Mouse (Mus musculus) intestine, embryonic 16.5 days (tissue): ENCODE data around the gene Satb2. TPM values are rescaled to one million over a fixed set of nuclear protein-coding genes. Genes with fewer than 3 reads are reported as not detected.

ENCODE experiments used
- ATAC-seq: fragments of 200-750 bp; cut with Nextera tagmentation; 2 replicates; pipeline ENCODE4 v1.8.0; 2017; ENCODE audit warnings: moderate TSS enrichment, moderate library complexity
- H3K27ac ChIP-seq: fragments of 300-500 bp; sonication (generic); 2 replicates; pipeline ENCODE4 v1.5.1; 2014; ENCODE audit warnings: mild to moderate bottlenecking, low read length
- H3K27me3 ChIP-seq: fragments of 300-500 bp; sonication (generic); replicated peaks from 2 replicates; pipeline ENCODE4 v1.6.1; 2014; ENCODE audit warnings: low read length, control low read depth, mixed read lengths; ENCODE audit not compliant: control insufficient read depth, insufficient read depth
- H3K36me3 ChIP-seq: fragments of 300-500 bp; sonication (generic); 2 replicates; pipeline ENCODE4 v1.6.1; 2014; ENCODE audit warnings: low read length, control low read depth; ENCODE audit not compliant: control insufficient read depth, insufficient read depth
- H3K4me1 ChIP-seq: fragments of 300-500 bp; sonication (generic); 2 replicates; pipeline ENCODE4 v1.6.1; 2014; ENCODE audit warnings: low read length, control low read depth, mixed read lengths; ENCODE audit not compliant: control insufficient read depth, insufficient read depth
- H3K4me2 ChIP-seq: fragments of 300-500 bp; sonication (generic); 2 replicates; pipeline ENCODE4 v1.6.1; 2014; ENCODE audit warnings: low read depth, low read length, control low read depth
- H3K4me3 ChIP-seq: fragments of 300-500 bp; sonication (generic); 2 replicates; pipeline ENCODE4 v1.5.1; 2014; ENCODE audit warnings: mild to moderate bottlenecking, low read length
- H3K9ac ChIP-seq: fragments of 300-500 bp; sonication (generic); 2 replicates; pipeline ENCODE4 v1.6.1; 2014; ENCODE audit warnings: low read depth, low read length
- H3K9me3 ChIP-seq: fragments of 300-500 bp; sonication (generic); 2 replicates; pipeline ENCODE4 v1.6.1; 2016; ENCODE audit warnings: low read length, control low read depth; ENCODE audit not compliant: control insufficient read depth
- WGBS: fragments of 180-500 bp; shearing (Covaris S2); extraction: QIAGEN DNeasy Blood & Tissue Kit; methylation state at CpG from one replicate; pipeline ENCODE4 v1.1.7; 2014; 5-methylcytosine and 5-hydroxymethylcytosine counted together
- polyA plus RNA-seq: library from polyadenylated mRNA; unstranded; fragments of >200 nt; fragmentation: Nextera tagmentation; extraction: Ambion mirVana; gene quantifications from 2 replicates; pipeline ENCODE4 v1.2.1, GENCODE M21; 2015

Gene Satb2
- polyA plus RNA-seq, 1 experiment from 2014 or later = 2.1 TPM

DNA sequence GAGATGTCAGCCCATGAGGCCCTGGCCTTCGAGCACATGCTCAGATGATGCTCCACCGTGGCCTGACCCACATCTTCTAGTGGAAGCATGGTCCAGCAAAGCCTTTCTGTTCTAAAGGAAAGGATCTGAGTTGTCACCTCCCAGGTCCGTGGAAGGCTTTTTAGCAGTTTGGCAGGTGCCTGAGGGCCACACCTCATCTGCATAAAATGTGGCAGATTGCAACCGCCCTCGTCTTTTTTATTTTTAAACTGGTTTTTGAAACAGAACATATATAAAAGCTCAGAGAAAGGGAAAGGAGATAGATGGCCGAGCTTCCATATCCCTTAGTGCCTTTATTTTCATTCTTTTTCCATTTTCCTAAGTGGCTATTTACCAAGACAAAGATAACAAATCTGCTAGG lies 64.2 kb downstream of the Satb2 start:
- no peak overlapping the region for H3K9ac ChIP-seq
- no peaks in the 10 kb centered on the region for H3K36me3 ChIP-seq
- no peak overlapping the region for H3K4me2 ChIP-seq
- no peak overlapping the region for H3K27ac ChIP-seq
- WGBS = 86% methylated on average over 6 of the region's 6 CpGs
- no peak overlapping the region for H3K4me3 ChIP-seq
- no peak for ATAC-seq
- no peaks in the 10 kb centered on the region for H3K4me1 ChIP-seq
- no peaks in the 10 kb centered on the region for H3K27me3 ChIP-seq
- no peaks in the 10 kb centered on the region for H3K9me3 ChIP-seq

DNA sequence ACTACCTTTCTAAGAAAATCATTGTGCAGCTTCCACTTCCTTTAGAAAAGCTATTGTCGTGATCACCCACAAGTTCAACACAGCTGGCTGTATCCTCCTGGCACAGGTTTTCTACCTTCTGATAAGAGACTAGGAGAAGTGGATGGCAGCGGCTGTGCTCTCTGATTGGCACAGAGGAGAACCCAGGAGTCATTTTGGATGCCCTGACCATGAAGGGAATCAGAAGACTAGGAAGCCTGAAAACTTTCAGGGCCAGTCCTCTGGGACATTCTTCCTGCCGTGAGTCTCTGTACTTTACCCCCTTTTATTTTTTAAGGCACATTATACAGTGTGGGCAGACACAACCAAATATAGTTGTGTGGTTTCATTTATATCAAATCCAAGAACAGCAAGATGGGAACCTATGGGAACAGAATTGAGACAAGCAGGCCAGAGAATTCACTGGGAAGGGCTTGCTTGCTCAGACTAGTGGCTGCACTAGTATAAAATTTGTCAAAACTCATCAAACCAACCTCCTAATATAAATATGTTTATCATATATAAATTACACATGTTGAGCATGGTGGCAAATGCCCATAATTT lies 77.7 kb downstream of the Satb2 start:
- Histone ChIP-seq H3K9me3 (no peaks in the 10 kb centered on the region), H3K27me3 (no peaks in the 10 kb centered on the region), H3K9ac (no peak overlapping the region), H3K27ac (no peak overlapping the region), H3K4me2 (no peak overlapping the region), H3K4me3 (no peak overlapping the region), H3K36me3 (no peaks in the 10 kb centered on the region), H3K4me1 (peaks cover 3% of the 10 kb centered on the region; the same call in 1 of the 2 replicates)
- WGBS = 69% methylated on average over 3 of the region's 3 CpGs
- no peak for ATAC-seq

DNA sequence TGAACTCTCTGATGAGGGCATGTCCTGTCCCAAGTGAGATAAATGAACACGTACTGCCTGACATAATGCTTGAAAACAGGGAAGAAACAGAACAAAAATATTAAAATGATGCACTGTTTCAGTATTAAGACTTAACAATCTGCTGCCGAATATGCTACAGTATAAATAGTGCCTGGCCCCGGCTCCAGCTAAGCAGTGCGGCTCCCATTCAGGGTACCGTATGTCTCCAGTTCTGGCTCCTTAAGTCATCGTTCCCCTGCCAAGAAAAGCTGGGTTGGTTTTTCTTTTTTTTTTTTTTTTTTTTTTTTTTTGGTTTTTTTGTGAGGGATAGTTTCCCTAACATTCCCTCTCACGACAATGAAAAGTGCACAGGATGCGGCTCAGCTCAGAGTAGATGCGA lies 78.3 kb downstream of the Satb2 start:
- Histone ChIP-seq H3K9ac (no peak overlapping the region), H3K4me1 (peaks cover 3% of the 10 kb centered on the region; the same call in 1 of the 2 replicates), H3K27me3 (no peaks in the 10 kb centered on the region), H3K4me3 (no peak overlapping the region), H3K36me3 (no peaks in the 10 kb centered on the region), H3K9me3 (no peaks in the 10 kb centered on the region), H3K27ac (no peak overlapping the region), H3K4me2 (no peak overlapping the region)
- WGBS = 89% methylated on average over 9 of the region's 9 CpGs
- no peak for ATAC-seq

DNA sequence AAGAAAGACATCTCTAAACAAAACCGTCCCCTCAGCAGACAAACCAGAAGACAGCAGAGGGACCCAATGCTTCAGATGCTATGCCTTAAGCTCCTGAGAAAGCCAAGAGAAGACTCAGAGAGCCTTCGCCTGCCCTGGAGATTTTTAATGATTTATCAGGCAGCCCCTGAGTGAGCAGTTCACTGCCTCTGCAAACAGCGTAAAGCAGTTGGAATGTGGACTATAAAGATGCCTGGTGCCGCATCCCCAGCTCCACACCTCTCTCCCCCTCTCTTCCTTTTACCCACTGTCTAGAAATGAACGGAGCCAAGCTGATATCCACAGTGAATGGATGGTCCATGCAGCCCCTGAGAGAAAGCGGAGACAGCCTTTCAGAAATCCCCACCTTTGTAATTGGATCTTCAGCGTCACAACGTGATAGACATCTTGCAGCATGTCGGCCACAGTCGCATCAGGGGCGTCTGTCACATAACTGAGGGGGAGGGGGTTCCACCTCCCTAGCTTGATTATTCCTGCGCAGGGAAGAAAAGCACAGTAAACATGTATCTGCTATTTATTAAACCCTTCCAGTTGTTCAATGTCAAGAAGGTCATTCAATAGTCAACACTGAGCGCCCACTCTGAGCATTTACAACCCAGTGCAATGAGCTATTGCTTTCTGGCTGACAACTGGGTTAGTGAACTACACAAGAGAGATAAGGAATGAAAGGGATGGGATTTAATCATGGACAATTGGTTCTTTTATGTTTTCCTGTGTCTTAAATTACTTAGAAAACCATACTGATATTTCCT lies 79.6 kb downstream of the Satb2 start:
- 39% methylated on average over 13 of the region's 13 CpGs for whole genome bisulfite sequencing
- no peak overlapping the region for H3K27ac ChIP-seq
- no peaks in the 10 kb centered on the region for H3K36me3 ChIP-seq

DNA sequence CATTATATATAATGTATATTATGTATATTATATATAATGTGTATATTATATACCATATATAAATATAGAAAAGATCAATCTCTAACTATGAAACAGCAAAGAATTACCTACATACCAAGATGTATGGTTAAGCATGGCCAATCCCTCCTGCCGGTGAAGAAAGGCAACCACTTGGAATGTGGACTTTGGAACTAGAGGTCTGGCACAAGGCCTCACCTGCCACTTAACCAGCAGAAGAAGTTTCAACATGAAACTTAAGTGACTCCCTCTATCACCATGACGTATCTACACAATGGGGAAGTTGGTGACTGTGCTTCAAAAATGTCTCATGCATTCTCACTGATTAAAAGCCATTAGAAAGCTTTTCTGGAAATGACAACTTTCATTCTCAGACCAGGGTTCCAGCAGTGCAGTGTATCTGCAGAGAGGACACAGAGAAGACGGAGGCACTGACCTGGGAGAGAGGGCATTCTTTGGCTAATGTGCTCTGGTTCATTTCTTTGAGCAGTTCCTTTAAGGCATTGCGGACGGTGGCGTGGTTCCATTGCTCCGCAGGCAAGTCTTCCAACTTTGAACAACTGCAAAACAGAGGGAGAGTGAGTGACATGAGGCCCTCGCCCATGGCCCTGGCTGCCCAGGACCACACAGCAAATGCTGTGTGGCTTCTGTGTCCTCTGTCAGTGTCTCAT lies 80.8 kb downstream of the Satb2 start:
- peaks cover 3% of the 10 kb centered on the region; the same call in 1 of the 2 replicates for H3K4me1 ChIP-seq
- no peak overlapping the region for H3K4me2 ChIP-seq
- no peak overlapping the region for H3K9ac ChIP-seq
- H3K4me3 ChIP-seq = no peak overlapping the region
- H3K36me3 ChIP-seq = no peaks in the 10 kb centered on the region
- H3K27me3 ChIP-seq = no peaks in the 10 kb centered on the region
- H3K9me3 ChIP-seq = no peaks in the 10 kb centered on the region
- WGBS = 87% methylated on average over 8 of the region's 8 CpGs
- H3K27ac ChIP-seq = no peak overlapping the region
- ATAC-seq = peak; percentile 73

More for the DNA sequence above, 79.6 kb downstream of the Satb2 start:
- no peak; the same call in 1 of the 2 replicates for ATAC-seq
- Histone ChIP-seq H3K4me3 (no peak overlapping the region), H3K9me3 (no peaks in the 10 kb centered on the region), H3K27me3 (no peaks in the 10 kb centered on the region), H3K9ac (no peak overlapping the region), H3K4me1 (peaks cover 3% of the 10 kb centered on the region; the same call in 1 of the 2 replicates), H3K4me2 (no peak overlapping the region)

DNA sequence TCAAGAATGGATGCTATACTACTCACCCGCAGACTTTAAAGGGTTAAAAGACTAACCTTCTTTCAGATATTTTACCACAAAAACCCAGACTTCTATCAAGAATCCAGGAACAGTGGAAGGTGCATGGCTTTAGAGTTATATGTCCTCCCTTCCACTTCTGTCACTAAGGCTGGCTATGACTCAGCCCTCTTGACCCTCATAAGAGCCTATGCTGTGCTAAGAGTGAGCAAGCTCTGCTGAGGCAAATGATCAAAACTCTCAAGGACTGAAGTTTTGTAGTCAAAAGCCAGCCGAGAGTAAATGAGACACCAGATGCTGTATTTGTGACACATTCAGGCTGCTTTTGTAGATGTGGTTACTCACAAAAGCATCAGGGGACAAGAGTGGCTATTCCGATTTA lies 81.8 kb downstream of the Satb2 start:
- H3K9ac ChIP-seq = no peak overlapping the region
- H3K4me3 ChIP-seq = no peak overlapping the region
- no peak overlapping the region for H3K4me2 ChIP-seq
- no peaks in the 10 kb centered on the region for H3K27me3 ChIP-seq
- no peaks in the 10 kb centered on the region for H3K36me3 ChIP-seq
- no peaks in the 10 kb centered on the region for H3K9me3 ChIP-seq
- ATAC-seq = no peak
- peaks cover 3% of the 10 kb centered on the region; the same call in 1 of the 2 replicates for H3K4me1 ChIP-seq
- WGBS = 90% methylated on average over 3 of the region's 3 CpGs
- no peak overlapping the region for H3K27ac ChIP-seq

DNA sequence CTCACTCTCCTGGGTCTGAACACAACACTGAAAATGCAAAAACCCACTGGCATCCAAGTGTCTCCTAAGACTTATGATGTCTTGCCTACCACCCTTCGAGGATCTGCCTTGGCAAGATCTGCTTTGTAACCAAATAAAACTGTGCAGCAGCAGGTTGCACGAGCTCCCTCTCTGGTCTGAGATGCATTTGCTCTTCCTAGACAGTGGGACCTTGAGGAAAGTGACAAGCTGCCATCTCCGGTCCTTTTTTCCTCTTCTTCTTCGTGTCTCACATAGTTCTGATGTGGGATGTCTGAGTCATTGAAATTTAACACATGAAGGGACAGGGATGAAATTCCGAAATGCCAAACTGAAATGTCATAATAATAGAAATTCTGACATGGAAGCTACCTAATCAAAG lies 85.7 kb downstream of the Satb2 start:
- ATAC-seq = no peak
- no peaks in the 10 kb centered on the region for H3K9me3 ChIP-seq
- no peak overlapping the region for H3K4me2 ChIP-seq
- no peaks in the 10 kb centered on the region for H3K36me3 ChIP-seq
- no peak overlapping the region for H3K9ac ChIP-seq
- H3K4me3 ChIP-seq = no peak overlapping the region
- H3K27ac ChIP-seq = no peak overlapping the region
- WGBS = 84% methylated on average over 5 of the region's 5 CpGs
- no peaks in the 10 kb centered on the region for H3K4me1 ChIP-seq
- no peaks in the 10 kb centered on the region for H3K27me3 ChIP-seq

DNA sequence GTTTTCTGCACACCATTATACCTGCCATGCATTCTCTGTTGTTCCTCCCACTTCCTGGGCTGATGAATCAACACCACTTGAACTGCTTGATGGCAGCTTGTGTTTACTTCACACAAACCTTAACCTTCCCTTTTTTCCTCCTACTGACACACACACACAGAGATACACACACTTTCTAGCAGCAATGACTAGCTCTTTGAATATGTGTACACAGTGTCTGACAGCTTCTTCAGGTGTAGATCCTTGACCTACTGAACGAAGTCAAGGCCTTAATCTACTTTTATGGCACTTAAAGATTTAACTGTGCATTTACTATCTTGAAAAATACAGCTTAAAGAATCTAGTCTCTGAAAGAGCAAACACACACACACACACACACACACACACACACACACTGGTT lies 89.5 kb downstream of the Satb2 start:
- no peaks in the 10 kb centered on the region for H3K4me1 ChIP-seq
- no peak overlapping the region for H3K9ac ChIP-seq
- no peak overlapping the region for H3K4me3 ChIP-seq
- H3K4me2 ChIP-seq = no peak overlapping the region
- no peaks in the 10 kb centered on the region for H3K27me3 ChIP-seq
- H3K36me3 ChIP-seq = no peaks in the 10 kb centered on the region
- WGBS = 46% methylated on average over 1 of the region's 1 CpGs
- H3K27ac ChIP-seq = no peak overlapping the region
- no peaks in the 10 kb centered on the region for H3K9me3 ChIP-seq
- peak; percentile 73 for ATAC-seq

DNA sequence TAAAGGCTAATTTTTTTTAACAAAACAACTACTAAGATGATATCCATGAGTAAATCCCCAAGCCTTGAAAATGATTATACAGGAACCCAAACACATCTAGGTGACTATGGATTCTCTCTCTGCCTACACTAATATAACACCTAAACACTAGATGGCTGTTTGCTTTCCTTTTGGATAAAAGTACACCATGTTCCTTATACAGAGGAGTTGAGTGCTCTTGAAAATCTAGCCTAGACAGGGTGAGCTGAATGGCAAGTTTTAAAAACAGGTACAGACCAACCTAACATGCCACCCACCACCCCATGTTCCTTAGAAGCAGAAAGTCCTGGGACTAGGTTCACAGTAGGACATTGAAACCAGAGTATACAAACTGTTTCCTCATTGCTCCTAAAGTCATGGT lies 90.9 kb downstream of the Satb2 start:
- H3K27me3 ChIP-seq = no peaks in the 10 kb centered on the region
- ATAC-seq = no peak
- H3K9ac ChIP-seq = no peak overlapping the region

More for the DNA sequence above, 90.9 kb downstream of the Satb2 start:
- Histone ChIP-seq H3K9me3 (no peaks in the 10 kb centered on the region), H3K4me2 (no peak overlapping the region), H3K27ac (no peak overlapping the region), H3K36me3 (no peaks in the 10 kb centered on the region), H3K4me3 (no peak overlapping the region), H3K4me1 (no peaks in the 10 kb centered on the region)
